Mouse (Mus musculus): ENCODE measurements around the gene Rgmb.

GRCm38 (mm10) chr17:15825481-15826396 lies 5.1 kb downstream of the Rgmb start:
- TF ChIP-seq CTCF (IDR thresholded peaks at IDR 0.05; ENCODE audit: insufficient read depth, low read length): no peak
- TF ChIP-seq POLR2A (IDR thresholded peaks at IDR 0.05; ENCODE audit: borderline replicate concordance, extremely low read depth, low read depth, low read length): no peak

All from lung, adult 2 months (tissue).